In the genomic region with DNA sequence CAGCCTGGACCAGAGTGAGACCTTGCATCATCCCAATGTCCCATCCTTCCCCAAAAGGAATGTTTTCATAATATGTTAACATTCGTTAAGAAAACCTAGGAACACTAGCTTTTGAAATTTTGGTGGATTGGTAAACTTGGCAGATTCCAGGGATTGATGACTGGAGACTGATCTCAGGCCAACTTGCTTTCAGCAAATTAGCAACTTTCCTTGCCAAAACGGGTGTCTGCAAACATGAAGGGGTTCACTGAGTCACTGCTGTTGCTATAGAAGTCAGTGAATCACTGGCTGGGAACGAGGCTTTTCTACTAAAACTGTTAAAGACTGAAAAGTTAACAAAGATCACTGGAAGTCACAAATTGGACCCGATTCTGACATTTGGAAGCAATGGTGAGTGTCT, we compare ENCODE assay signal across 21 mouse cellular contexts. TPM values are rescaled to one million over a fixed set of nuclear protein-coding genes. Genes with fewer than 3 reads are reported as not detected.
A peak's percentile ranks its signal among the peaks of the same experiment; 100 is the strongest.
DNase-seq lines count a peak whose midpoint lies in the region; ATAC-seq and TF ChIP-seq lines count a peak whose summit lies in the region.
"Had no signal": no experiment of that assay in that cellular context is flagged by ENCODE, and none has a peak within 500 bp of the region (broad histone marks: within the 10 kb centered on the region; RNA-seq: fewer than 3 reads in every experiment).

No protein-coding gene starts in this region.

- H3K9me3 ChIP-seq in forebrain, embryonic 15.5 days = no peaks in the 10 kb centered on the region
- H3K9me3 ChIP-seq in forebrain, embryonic 13.5 days (replicated peaks) = no peaks in the 10 kb centered on the region
- no peaks in the 10 kb centered on the region for H3K9me3 ChIP-seq in lung, embryonic 14.5 days (ENCODE audit: low read depth, low read length)
- H3K9me3 ChIP-seq: embryonic facial prominence, embryonic 12.5 days; hindbrain, embryonic 15.5 days; midbrain, embryonic 13.5 days had no signal

- H3ac ChIP-seq in C2C12 (ENCODE audit: control insufficient read depth, insufficient read length, low read depth) = no peak overlapping the region

- H3K79me2 ChIP-seq in C2C12 (ENCODE audit: control insufficient read depth, insufficient read depth) = no peaks in the 10 kb centered on the region

- H3K4me1 ChIP-seq in forebrain, embryonic 15.5 days = peaks cover 29% of the 10 kb centered on the region
- H3K4me1 ChIP-seq in forebrain, embryonic 13.5 days = peaks cover 31% of the 10 kb centered on the region
- no peaks in the 10 kb centered on the region; the same call in 1 of the 2 replicates for H3K4me1 ChIP-seq in lung, embryonic 14.5 days (ENCODE audit: insufficient read depth)

- H3K9ac ChIP-seq in forebrain, embryonic 15.5 days (replicated peaks) = no peak overlapping the region
- no peak overlapping the region for H3K9ac ChIP-seq in forebrain, embryonic 13.5 days
- no peak overlapping the region for H3K9ac ChIP-seq in lung, embryonic 14.5 days
- H3K9ac ChIP-seq: embryonic facial prominence, embryonic 12.5 days; hindbrain, embryonic 15.5 days had no signal

- peak; percentile 15 for DNase-seq in lung, embryonic 14.5 days
- no peak for DNase-seq in lung, postnatal 14 days
- peak; percentile 42 to 44 for DNase-seq in adrenal gland, postnatal 36 days
- no peak for DNase-seq in embryo, embryonic 9.5 days (ENCODE audit: extremely low spot score)
- DNase-seq in ovary, postnatal 36 days (ENCODE audit: low spot score) = no peak
- DNase-seq: cerebellum, postnatal 25 days; gastrocnemius, postnatal 14 days; heart, postnatal 14 days; kidney, adult 11 months; kidney, postnatal 10 days; thymus, postnatal 14 days had no signal

- no peak overlapping the region for H3K4me3 ChIP-seq in forebrain, embryonic 15.5 days
- no peak overlapping the region for H3K4me3 ChIP-seq in forebrain, embryonic 13.5 days
- H3K4me3 ChIP-seq in lung, embryonic 14.5 days (ENCODE audit: low read depth, low read length) = no peak overlapping the region
- H3K4me3 ChIP-seq in C2C12 (ENCODE audit: insufficient read depth, poor library complexity, severe bottlenecking) = no peak overlapping the region
- H3K4me3 ChIP-seq: embryonic facial prominence, embryonic 12.5 days had no signal

- no peak overlapping the region for H3K4me2 ChIP-seq in forebrain, embryonic 15.5 days (replicated peaks)
- no peak overlapping the region for H3K4me2 ChIP-seq in forebrain, embryonic 13.5 days
- no peak overlapping the region for H3K4me2 ChIP-seq in lung, embryonic 14.5 days

- no peaks in the 10 kb centered on the region for H3K79me3 ChIP-seq in C2C12 (ENCODE audit: low read depth)

- ATAC-seq in forebrain, embryonic 15.5 days (replicated peaks) = no peak
- ATAC-seq in forebrain, embryonic 13.5 days = no peak
- no peak for ATAC-seq in lung, embryonic 14.5 days (ENCODE audit: insufficient read depth)
- ATAC-seq: activated CD4-positive, CD25-positive, alpha-beta regulatory T cell, adult 4 months; CD4-positive, CD25-positive, alpha-beta regulatory T cell, adult 4 months had no signal

- no peak for TF ChIP-seq CTCF in lung, embryonic 14.5 days (IDR thresholded peaks at IDR 0.05; ENCODE audit: low read depth)
- no peak for TF ChIP-seq CTCF in C2C12 (IDR thresholded peaks at IDR 0.05; ENCODE audit: control insufficient read depth, insufficient read depth, insufficient read length)

- H3K36me3 ChIP-seq in forebrain, embryonic 15.5 days = no peaks in the 10 kb centered on the region
- no peaks in the 10 kb centered on the region for H3K36me3 ChIP-seq in forebrain, embryonic 13.5 days (ENCODE audit: poor library complexity, severe bottlenecking)
- no peaks in the 10 kb centered on the region for H3K36me3 ChIP-seq in lung, embryonic 14.5 days (ENCODE audit: insufficient read depth)
- H3K36me3 ChIP-seq in C2C12 (ENCODE audit: control insufficient read depth, insufficient read depth) = no peaks in the 10 kb centered on the region
- H3K36me3 ChIP-seq: embryonic facial prominence, embryonic 12.5 days; hindbrain, embryonic 15.5 days; midbrain, embryonic 13.5 days had no signal

- no peaks in the 10 kb centered on the region for H3K27me3 ChIP-seq in forebrain, embryonic 15.5 days
- H3K27me3 ChIP-seq in forebrain, embryonic 13.5 days = peaks cover 20% of the 10 kb centered on the region
- no peaks in the 10 kb centered on the region for H3K27me3 ChIP-seq in lung, embryonic 14.5 days (ENCODE audit: insufficient read depth, low read length)
- no peaks in the 10 kb centered on the region for H3K27me3 ChIP-seq in C2C12 (ENCODE audit: control insufficient read depth, insufficient read depth, insufficient read length)
- H3K27me3 ChIP-seq: embryonic facial prominence, embryonic 12.5 days had no signal

- peak overlapping the region; percentile 46; the same call in 1 of the 2 replicates for H3K27ac ChIP-seq in forebrain, embryonic 15.5 days (replicated peaks)
- H3K27ac ChIP-seq in forebrain, embryonic 13.5 days = no peak overlapping the region
- H3K27ac ChIP-seq in lung, embryonic 14.5 days (ENCODE audit: low read depth) = no peak overlapping the region
- H3K27ac ChIP-seq: embryonic facial prominence, embryonic 12.5 days; hindbrain, embryonic 15.5 days; macrophage; midbrain, embryonic 13.5 days had no signal

- WGBS in forebrain, embryonic 15.5 days = 62% methylated on average over 4 of the region's 4 CpGs
- 72% methylated on average over 4 of the region's 4 CpGs for WGBS in forebrain, embryonic 13.5 days
- 64% methylated on average over 4 of the region's 4 CpGs for WGBS in lung, embryonic 14.5 days

TF ChIP-seq in C2C12, 6 proteins besides CTCF, POLR2A, EP300 and RAD21:
- TF ChIP-seq MAX (IDR thresholded peaks at IDR 0.05) = no peak
- no peak for TF ChIP-seq MYOG (IDR thresholded peaks at IDR 0.05; ENCODE audit: control insufficient read depth, extremely low read depth, insufficient read length)
- TF ChIP-seq FOSL1 (IDR thresholded peaks at IDR 0.05; ENCODE audit: insufficient read depth, low read length, poor library complexity, severe bottlenecking) = peak; percentile 25
- TF ChIP-seq CEBPB (IDR thresholded peaks at IDR 0.05; ENCODE audit: low read depth) = peak; percentile 62

RNA-seq across cellular contexts. Expression of a gene that starts 0.9 kb away (rescaled TPM):
- 0.93 and 1.1 TPM in 2 replicates for polyA plus RNA-seq in forebrain, embryonic 15.5 days (2015; fragmentation: Nextera tagmentation; extraction: Ambion mirVana)
- 0.71 and 1.4 TPM in 2 replicates for polyA plus RNA-seq in forebrain, embryonic 13.5 days (2015; fragmentation: Nextera tagmentation; extraction: Ambion mirVana)
- 0.20 and 0.41 TPM in 2 replicates for polyA plus RNA-seq in lung, embryonic 14.5 days (2014; fragmentation: Nextera tagmentation; extraction: Ambion mirVana)
- polyA plus RNA-seq in C2C12 (2012; fragmentation: generic; extraction: Trizol) = 0.57 TPM
- 1 to 10 TPM in 1 of 2 experiments, under 1 TPM in 1; 0.93 to 1.0 TPM for total RNA-seq in adrenal gland, postnatal 36 days (2021)
- total RNA-seq: MEL had no signal

RNA-seq across cellular contexts. Expression of a gene that starts 3.2 kb away (rescaled TPM):
- polyA plus RNA-seq in forebrain, embryonic 15.5 days (2015; fragmentation: Nextera tagmentation; extraction: Ambion mirVana) = 12.8 and 15.1 TPM in 2 replicates
- 16.6 and 17.5 TPM in 2 replicates for polyA plus RNA-seq in forebrain, embryonic 13.5 days (2015; fragmentation: Nextera tagmentation; extraction: Ambion mirVana)
- 6.9 and 8.9 TPM in 2 replicates for polyA plus RNA-seq in lung, embryonic 14.5 days (2014; fragmentation: Nextera tagmentation; extraction: Ambion mirVana)
- polyA plus RNA-seq in C2C12 (2012; fragmentation: generic; extraction: Trizol) = 9.3 TPM
- total RNA-seq in adrenal gland, postnatal 36 days (2021) = 10 to 100 TPM; 12.0 to 13.7 TPM

RNA-seq across cellular contexts. Expression of a gene that starts 7.0 kb away (rescaled TPM):
- polyA plus RNA-seq in forebrain, embryonic 15.5 days (2015; fragmentation: Nextera tagmentation; extraction: Ambion mirVana) = 31.1 and 33.6 TPM in 2 replicates
- 18.6 and 20.5 TPM in 2 replicates for polyA plus RNA-seq in forebrain, embryonic 13.5 days (2015; fragmentation: Nextera tagmentation; extraction: Ambion mirVana)
- 34.8 and 43.3 TPM in 2 replicates for polyA plus RNA-seq in lung, embryonic 14.5 days (2014; fragmentation: Nextera tagmentation; extraction: Ambion mirVana)
- polyA plus RNA-seq in C2C12 (2012; fragmentation: generic; extraction: Trizol) = 29.9 TPM
- total RNA-seq in adrenal gland, postnatal 36 days (2021) = 10 to 100 TPM; 66.5 to 79.4 TPM

RNA-seq across cellular contexts. Expression of a gene that starts 30.5 kb away (rescaled TPM):
- polyA plus RNA-seq in forebrain, embryonic 15.5 days (2015; fragmentation: Nextera tagmentation; extraction: Ambion mirVana) = 60.9 and 67.5 TPM in 2 replicates
- 51.7 and 54.3 TPM in 2 replicates for polyA plus RNA-seq in forebrain, embryonic 13.5 days (2015; fragmentation: Nextera tagmentation; extraction: Ambion mirVana)
- polyA plus RNA-seq in lung, embryonic 14.5 days (2014; fragmentation: Nextera tagmentation; extraction: Ambion mirVana) = 22.2 and 26.8 TPM in 2 replicates
- polyA plus RNA-seq in C2C12 (2012; fragmentation: generic; extraction: Trizol) = 19.8 TPM
- 10 to 100 TPM; 16.0 to 16.7 TPM for total RNA-seq in adrenal gland, postnatal 36 days (2021)

RNA-seq across cellular contexts. Expression of a gene that starts 47.0 kb away (rescaled TPM):
- 0.36 and 0.46 TPM in 2 replicates for polyA plus RNA-seq in forebrain, embryonic 15.5 days (2015; fragmentation: Nextera tagmentation; extraction: Ambion mirVana)
- polyA plus RNA-seq in forebrain, embryonic 13.5 days (2015; fragmentation: Nextera tagmentation; extraction: Ambion mirVana) = 0.25 and 0.46 TPM in 2 replicates
- 0.19 and 0.50 TPM in 2 replicates for polyA plus RNA-seq in lung, embryonic 14.5 days (2014; fragmentation: Nextera tagmentation; extraction: Ambion mirVana)
- polyA plus RNA-seq in C2C12 (2012; fragmentation: generic; extraction: Trizol) = 0.13 TPM
- 1 to 10 TPM in 1 of 2 experiments, under 1 TPM in 1; 0.53 to 1.9 TPM for total RNA-seq in adrenal gland, postnatal 36 days (2021)
- total RNA-seq: MEL had no signal

Comparison
In these comparisons a context has a peak if more than half of its experiments do, and no peak if none do; other contexts are left out.
1. DNase-seq: peak in lung, embryonic 14.5 days (single experiment) and adrenal gland, postnatal 36 days (2 of 2); none in lung, postnatal 14 days (single experiment), embryo, embryonic 9.5 days (single experiment) and ovary, postnatal 36 days (single experiment).